Mouse (Mus musculus) activated CD4-positive, CD25-positive, alpha-beta regulatory T cell (primary cell): ENCODE results near the gene Zfp28. TPM values are rescaled to one million over a fixed set of nuclear protein-coding genes. Genes with fewer than 3 reads are reported as not detected.

Experiments used
- polyA plus RNA-seq, 2 experiments: library from polyadenylated mRNA; unstranded; fragments of 100-300 nt; shearing (Covaris generic); gene quantifications; one replicate each; pipeline ENCODE4 v1.2.1; 2017

Zfp28 gene
- 1 to 10 TPM; 7.2 to 9.4 TPM for polyA plus RNA-seq

GRCm38 (mm10) chr7:6383044-6383455, at the start of gene Zfp28:
Gene Zfp28 (plus strand): TSS chr7:6383295.

DNA sequence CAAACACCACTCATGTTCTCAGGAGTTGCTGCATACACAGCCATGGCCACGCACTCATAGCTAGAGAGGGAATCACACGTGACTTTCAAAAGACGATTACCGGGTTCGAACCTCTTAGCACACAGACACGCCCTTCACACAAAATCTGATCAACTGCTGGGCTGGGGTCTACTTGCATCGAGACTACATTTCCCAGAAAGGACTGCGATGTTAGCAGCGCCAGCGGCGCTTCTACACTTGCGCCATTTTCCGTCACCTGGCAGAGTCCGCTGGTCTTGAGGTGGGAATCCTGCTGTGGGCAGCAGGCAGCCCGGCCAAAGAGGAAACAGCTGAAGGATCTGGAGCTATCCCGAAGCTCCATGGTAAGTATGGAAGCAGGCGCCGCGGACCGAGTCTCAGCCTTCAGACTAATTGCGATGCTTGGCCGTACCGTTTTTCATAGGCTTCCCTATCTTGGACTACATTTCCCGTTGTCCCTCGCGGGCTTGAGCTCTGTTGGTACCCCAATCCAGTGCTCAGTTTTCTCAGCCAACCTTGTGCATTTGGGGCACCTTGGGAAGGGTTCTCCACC, 39.5 kb upstream of the Zfp28 start, which contains the start of gene Gm3854:
TSS of gene Gm3854 (plus strand) at position 259 of the 571 bp plus-strand sequence.

DNA sequence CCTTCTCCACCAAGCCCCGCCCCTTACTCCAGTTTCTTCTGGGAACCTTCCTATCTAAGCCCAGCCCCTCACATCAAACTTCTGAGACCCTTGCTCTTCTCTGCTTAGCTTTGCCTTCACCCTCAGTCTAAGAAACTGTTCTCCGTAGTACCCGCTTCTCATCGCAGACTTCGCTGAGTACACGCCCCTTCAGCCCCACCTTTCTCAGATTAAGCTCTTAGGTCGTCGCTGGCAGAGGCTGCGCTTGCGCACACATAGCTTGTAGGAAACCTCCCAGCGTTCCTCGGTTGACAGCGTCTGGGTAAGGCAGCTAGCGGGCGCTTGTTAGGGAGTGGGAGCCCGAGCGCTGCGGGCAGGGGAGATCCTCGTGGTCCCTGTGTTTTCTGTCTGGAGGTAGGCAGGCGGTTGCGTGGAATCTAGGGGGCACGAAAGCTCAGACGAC, 20.0 kb upstream of the Zfp28 start, which contains the start of gene Zfp78:
TSS of gene Zfp78 (plus strand) at position 234 of the 442 bp plus-strand sequence.

GRCm38 (mm10) chr7:6397996-6398975, 15.2 kb downstream of the Zfp28 start, which contains the start of gene Smim17:
Gene Smim17 (plus strand): TSS chr7:6398715.

GRCm38 (mm10) chr7:6410043-6410442, 26.9 kb downstream of the Zfp28 start, which contains the start of gene Gm20715:
Gene Gm20715 (plus strand): TSS chr7:6410277.

DNA sequence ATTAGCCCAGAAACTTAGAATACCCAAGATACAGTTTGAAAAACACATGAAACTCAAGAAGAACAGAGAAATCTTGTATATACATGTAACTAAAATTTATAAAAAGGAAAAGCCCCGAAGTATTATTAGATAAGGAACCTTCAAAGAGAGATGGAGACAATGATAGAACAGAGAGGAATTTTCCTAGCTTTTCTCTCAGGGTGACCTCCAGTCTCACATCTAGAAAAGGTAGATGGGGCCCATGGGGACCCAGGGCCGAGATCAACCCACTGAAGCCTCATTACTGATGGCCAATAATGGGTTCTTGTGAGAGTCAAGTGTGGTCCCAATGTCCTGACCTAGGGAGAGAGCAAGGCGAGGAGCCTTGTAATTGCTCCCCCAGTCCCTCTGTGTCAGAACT, 55.3 kb downstream of the Zfp28 start, which contains the start of gene Olfr1344:
TSS of gene Olfr1344 (plus strand) at position 301 of the 400 bp plus-strand sequence.

Other genes with a start within 250 kb of the Zfp28 start
- gene Zfp787, start 227.3 kb upstream of the Zfp28 start, polyA plus RNA-seq: 10 to 100 TPM; 35.1 to 51.1 TPM
- 10 to 100 TPM; 35.1 to 39.8 TPM for gene Zfp444, start 211.1 kb upstream of the Zfp28 start, polyA plus RNA-seq
- gene Galp, start 186.2 kb upstream of the Zfp28 start, polyA plus RNA-seq: not detected
- gene Zscan5b, start 161.0 kb upstream of the Zfp28 start, polyA plus RNA-seq: not detected
- not detected for gene Epp13, start 130.6 kb upstream of the Zfp28 start, polyA plus RNA-seq
- 1 to 10 TPM; 3.3 to 9.3 TPM for gene Zfp667, start 96.7 kb upstream of the Zfp28 start, polyA plus RNA-seq
- 1 to 10 TPM in 1 of 2 experiments, not detected in 1; 1.1 TPM for gene Zfp583, start 52.0 kb upstream of the Zfp28 start, polyA plus RNA-seq
- under 1 TPM; 0.18 to 0.80 TPM for gene Gm3854, start 39.5 kb upstream of the Zfp28 start, polyA plus RNA-seq
- gene Zfp78, start 20.0 kb upstream of the Zfp28 start, polyA plus RNA-seq: 1 to 10 TPM; 1.3 to 3.0 TPM
- gene Smim17, start 15.4 kb downstream of the Zfp28 start, polyA plus RNA-seq: not detected
- not detected for gene Gm20715, start 27.0 kb downstream of the Zfp28 start, polyA plus RNA-seq
- gene Olfr1344, start 55.4 kb downstream of the Zfp28 start, polyA plus RNA-seq: under 1 TPM in 1 of 2 experiments, not detected in 1; 0.11 TPM
- under 1 TPM in 1 of 2 experiments, not detected in 1; 0.21 TPM for gene Olfr1336, start 72.9 kb downstream of the Zfp28 start, polyA plus RNA-seq
- gene Olfr1346, start 83.8 kb downstream of the Zfp28 start, polyA plus RNA-seq: under 1 TPM in 1 of 2 experiments, not detected in 1; 0.09 TPM
- gene Olfr5, start 103.6 kb downstream of the Zfp28 start, polyA plus RNA-seq: not detected
- gene Olfr1347, start 116.5 kb downstream of the Zfp28 start, polyA plus RNA-seq: not detected
- not detected for gene Olfr1348, start 125.5 kb downstream of the Zfp28 start, polyA plus RNA-seq
- not detected for gene Olfr1349, start 139.7 kb downstream of the Zfp28 start, polyA plus RNA-seq
- not detected for gene Olfr1350, start 181.5 kb downstream of the Zfp28 start, polyA plus RNA-seq